Mouse (Mus musculus): ENCODE results near the gene Cdc20b. TPM values are rescaled to one million over a fixed set of nuclear protein-coding genes. Genes with fewer than 3 reads are reported as not detected.
"Not testable (repeated sequence)": the region's sequence is repeated elsewhere in the genome, so short reads cannot be mapped to it uniquely, and the experiment has no call there.

The Cdc20b gene
- polyA plus RNA-seq, 1 experiment from 2014 or later = 0.12 TPM

DNA sequence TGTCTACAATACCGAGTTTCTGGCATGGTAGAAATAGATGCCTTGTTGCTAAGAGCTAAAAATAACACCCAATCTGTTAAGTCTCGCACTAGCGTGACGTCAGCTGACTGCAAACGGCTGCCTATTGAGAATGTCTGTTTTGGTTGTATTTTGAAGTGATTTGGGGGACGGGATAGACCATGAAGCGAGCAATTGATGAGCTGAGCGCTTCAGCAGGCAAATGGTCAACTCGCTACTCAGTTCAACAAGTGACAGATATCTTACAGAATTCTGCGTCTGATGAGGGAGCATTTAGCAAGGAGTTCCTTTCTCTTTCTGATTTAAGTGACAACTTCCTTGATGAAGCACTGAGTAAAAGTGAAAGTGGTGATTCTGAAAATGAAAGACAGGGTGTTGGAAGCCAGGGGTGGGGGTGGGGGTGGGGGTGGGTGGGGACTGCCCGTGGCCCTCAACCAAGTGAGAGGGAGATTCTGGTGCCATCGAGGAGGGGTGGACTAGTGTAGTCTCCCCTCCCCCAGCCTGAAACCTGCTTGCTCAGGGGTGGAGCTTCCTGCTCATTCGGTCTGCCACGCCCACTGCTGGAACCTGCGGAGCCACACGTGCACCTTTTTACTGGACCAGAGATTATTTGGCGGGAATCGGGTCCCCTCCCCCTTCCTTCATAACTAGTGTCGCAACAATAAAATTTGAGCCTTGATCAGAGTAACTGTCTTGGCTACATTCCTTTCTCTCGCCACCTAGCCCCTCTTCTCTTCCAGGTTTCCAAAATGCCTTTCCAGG lies 21.5 kb upstream of the Cdc20b start:
- H3K4me1 ChIP-seq (ENCODE audit: control insufficient read depth, insufficient read depth, low read length); H3K36me3 ChIP-seq (ENCODE audit: control insufficient read depth, insufficient read depth, low read length); H3K4me2 ChIP-seq (ENCODE audit: low read depth, low read length); H3K9ac ChIP-seq (replicated peaks; ENCODE audit: low read depth, low read length); H3K9me3 ChIP-seq (ENCODE audit: control insufficient read depth, low read length); H3K27me3 ChIP-seq (ENCODE audit: control insufficient read depth, insufficient read depth, low read length); H3K4me3 ChIP-seq (ENCODE audit: low read depth, low read length); H3K27ac ChIP-seq (ENCODE audit: low read depth, low read length); ATAC-seq (ENCODE audit: low read depth): not testable (repeated sequence)
- 53% methylated on average over 19 of the region's 20 CpGs for WGBS

GRCm38 (mm10) chr13:113021521-113021920 lies 13.4 kb upstream of the Cdc20b start:
- no peaks in the 10 kb centered on the region for H3K27me3 ChIP-seq (ENCODE audit: control insufficient read depth, insufficient read depth, low read length)
- no peak overlapping the region for H3K4me3 ChIP-seq (ENCODE audit: low read depth, low read length)
- H3K4me1 ChIP-seq (ENCODE audit: control insufficient read depth, insufficient read depth, low read length) = no peaks in the 10 kb centered on the region
- 91% methylated on average over 2 of the region's 2 CpGs for WGBS
- no peak for ATAC-seq (ENCODE audit: low read depth)
- no peaks in the 10 kb centered on the region for H3K9me3 ChIP-seq (ENCODE audit: control insufficient read depth, low read length)
- no peak overlapping the region for H3K4me2 ChIP-seq (ENCODE audit: low read depth, low read length)
- no peak overlapping the region for H3K9ac ChIP-seq (replicated peaks; ENCODE audit: low read depth, low read length)
- H3K36me3 ChIP-seq (ENCODE audit: control insufficient read depth, insufficient read depth, low read length) = no peaks in the 10 kb centered on the region
- H3K27ac ChIP-seq (ENCODE audit: low read depth, low read length) = no peak overlapping the region

DNA sequence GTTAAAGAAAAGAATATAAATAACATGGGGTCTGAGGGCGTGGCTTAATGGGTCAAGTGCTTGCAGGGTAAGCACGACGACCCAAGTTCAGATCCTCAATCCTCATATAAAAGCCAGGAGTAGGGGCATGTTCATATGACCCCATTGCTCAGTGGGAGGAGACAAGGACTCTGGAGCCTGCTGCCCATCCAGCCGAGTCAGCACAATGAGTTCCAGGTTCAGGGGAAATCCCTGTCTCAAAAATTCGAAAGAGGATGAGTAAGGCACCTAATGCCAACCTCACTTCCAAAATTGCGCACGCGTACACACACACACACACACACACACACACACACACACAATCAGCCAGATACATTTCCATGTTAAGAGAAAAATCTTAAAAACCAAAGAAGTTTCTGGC lies 12.4 kb upstream of the Cdc20b start:
- Histone ChIP-seq H3K9ac (replicated peaks; ENCODE audit: low read depth, low read length) (no peak overlapping the region), H3K27ac (ENCODE audit: low read depth, low read length) (no peak overlapping the region), H3K36me3 (ENCODE audit: control insufficient read depth, insufficient read depth, low read length) (no peaks in the 10 kb centered on the region), H3K27me3 (ENCODE audit: control insufficient read depth, insufficient read depth, low read length) (no peaks in the 10 kb centered on the region), H3K4me1 (ENCODE audit: control insufficient read depth, insufficient read depth, low read length) (no peaks in the 10 kb centered on the region), H3K4me3 (ENCODE audit: low read depth, low read length) (no peak overlapping the region), H3K4me2 (ENCODE audit: low read depth, low read length) (no peak overlapping the region), H3K9me3 (ENCODE audit: control insufficient read depth, low read length) (no peaks in the 10 kb centered on the region)
- ATAC-seq (ENCODE audit: low read depth) = no peak
- 75% methylated on average over 8 of the region's 8 CpGs for WGBS

- Histone ChIP-seq H3K27me3 (ENCODE audit: control insufficient read depth, insufficient read depth, low read length) (no peaks in the 10 kb centered on the region), H3K4me3 (ENCODE audit: low read depth, low read length) (no peak overlapping the region), H3K36me3 (ENCODE audit: control insufficient read depth, insufficient read depth, low read length) (no peaks in the 10 kb centered on the region), H3K9ac (replicated peaks; ENCODE audit: low read depth, low read length) (no peak overlapping the region), H3K27ac (ENCODE audit: low read depth, low read length) (no peak overlapping the region), H3K4me2 (ENCODE audit: low read depth, low read length) (no peak overlapping the region), H3K4me1 (ENCODE audit: control insufficient read depth, insufficient read depth, low read length) (no peaks in the 10 kb centered on the region), H3K9me3 (ENCODE audit: control insufficient read depth, low read length) (no peaks in the 10 kb centered on the region)
- WGBS = 85% methylated on average over 17 of the region's 17 CpGs
- ATAC-seq (ENCODE audit: low read depth) = no peak
These were observed 11.4 kb upstream of the Cdc20b start for GRCm38 (mm10) chr13:113023274-113024143.

- Histone ChIP-seq H3K4me1 (ENCODE audit: control insufficient read depth, insufficient read depth, low read length) (peaks cover 6% of the 10 kb centered on the region; the same call in 1 of the 2 replicates), H3K36me3 (ENCODE audit: control insufficient read depth, insufficient read depth, low read length) (no peaks in the 10 kb centered on the region), H3K9ac (replicated peaks; ENCODE audit: low read depth, low read length) (no peak overlapping the region), H3K4me3 (ENCODE audit: low read depth, low read length) (peak overlapping the region; percentile 60), H3K9me3 (ENCODE audit: control insufficient read depth, low read length) (no peaks in the 10 kb centered on the region), H3K4me2 (ENCODE audit: low read depth, low read length) (peak overlapping the region; percentile 80), H3K27me3 (ENCODE audit: control insufficient read depth, insufficient read depth, low read length) (peaks cover 16% of the 10 kb centered on the region), H3K27ac (ENCODE audit: low read depth, low read length) (no peak overlapping the region)
- ATAC-seq (ENCODE audit: low read depth) = peak; percentile 32
- WGBS = 3% methylated on average over 7 of the region's 7 CpGs
These were observed 3.6 kb upstream of the Cdc20b start for GRCm38 (mm10) chr13:113031351-113031750.

- H3K27me3 ChIP-seq (ENCODE audit: control insufficient read depth, insufficient read depth, low read length) = peaks cover 16% of the 10 kb centered on the region
These were observed 2.9 kb upstream of the Cdc20b start for GRCm38 (mm10) chr13:113031792-113032571.

DNA sequence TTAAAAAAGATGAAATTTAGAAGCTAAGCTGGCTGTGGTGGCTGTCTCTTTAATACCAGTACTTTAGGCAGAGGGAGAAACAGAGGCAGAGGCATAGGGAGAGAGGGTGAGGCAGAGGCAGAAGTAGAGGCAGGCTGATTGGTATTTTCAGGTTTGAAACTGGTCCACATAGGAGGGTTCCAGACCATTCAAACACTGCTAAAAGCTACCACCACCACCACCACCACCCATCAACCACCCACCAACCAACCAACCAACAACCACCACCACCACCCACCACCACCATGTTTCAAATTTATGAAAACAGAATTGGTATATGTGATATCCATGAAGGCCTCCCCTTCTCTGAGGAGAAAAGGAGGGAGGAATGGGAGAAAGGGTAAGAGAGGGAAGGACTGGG lies 2.1 kb upstream of the Cdc20b start:
- Histone ChIP-seq H3K4me2 (ENCODE audit: low read depth, low read length) (peak overlapping the region; percentile 80; the same call in 1 of the 2 replicates), H3K9me3 (ENCODE audit: control insufficient read depth, low read length) (no peaks in the 10 kb centered on the region), H3K4me1 (ENCODE audit: control insufficient read depth, insufficient read depth, low read length) (peaks cover 6% of the 10 kb centered on the region; the same call in 1 of the 2 replicates), H3K36me3 (ENCODE audit: control insufficient read depth, insufficient read depth, low read length) (no peaks in the 10 kb centered on the region), H3K27me3 (ENCODE audit: control insufficient read depth, insufficient read depth, low read length) (peaks cover 16% of the 10 kb centered on the region), H3K4me3 (ENCODE audit: low read depth, low read length) (no peak overlapping the region), H3K27ac (ENCODE audit: low read depth, low read length) (no peak overlapping the region), H3K9ac (replicated peaks; ENCODE audit: low read depth, low read length) (no peak overlapping the region)
- no peak for ATAC-seq (ENCODE audit: low read depth)

More at GRCm38 (mm10) chr13:113031792-113032571, 2.9 kb upstream of the Cdc20b start:
- peak overlapping the region; percentile 60 for H3K4me3 ChIP-seq (ENCODE audit: low read depth, low read length)
- H3K4me1 ChIP-seq (ENCODE audit: control insufficient read depth, insufficient read depth, low read length) = peaks cover 6% of the 10 kb centered on the region; the same call in 1 of the 2 replicates
- peak overlapping the region; percentile 69 for H3K27ac ChIP-seq (ENCODE audit: low read depth, low read length)
- H3K36me3 ChIP-seq (ENCODE audit: control insufficient read depth, insufficient read depth, low read length) = no peaks in the 10 kb centered on the region
- under 1% methylated on average over 40 of the region's 40 CpGs for WGBS
- ATAC-seq (ENCODE audit: low read depth) = peak; percentile 58
- peak overlapping the region; percentile 80 for H3K4me2 ChIP-seq (ENCODE audit: low read depth, low read length)
- peak overlapping the region; percentile 50 for H3K9ac ChIP-seq (replicated peaks; ENCODE audit: low read depth, low read length)
- no peaks in the 10 kb centered on the region for H3K9me3 ChIP-seq (ENCODE audit: control insufficient read depth, low read length)

DNA sequence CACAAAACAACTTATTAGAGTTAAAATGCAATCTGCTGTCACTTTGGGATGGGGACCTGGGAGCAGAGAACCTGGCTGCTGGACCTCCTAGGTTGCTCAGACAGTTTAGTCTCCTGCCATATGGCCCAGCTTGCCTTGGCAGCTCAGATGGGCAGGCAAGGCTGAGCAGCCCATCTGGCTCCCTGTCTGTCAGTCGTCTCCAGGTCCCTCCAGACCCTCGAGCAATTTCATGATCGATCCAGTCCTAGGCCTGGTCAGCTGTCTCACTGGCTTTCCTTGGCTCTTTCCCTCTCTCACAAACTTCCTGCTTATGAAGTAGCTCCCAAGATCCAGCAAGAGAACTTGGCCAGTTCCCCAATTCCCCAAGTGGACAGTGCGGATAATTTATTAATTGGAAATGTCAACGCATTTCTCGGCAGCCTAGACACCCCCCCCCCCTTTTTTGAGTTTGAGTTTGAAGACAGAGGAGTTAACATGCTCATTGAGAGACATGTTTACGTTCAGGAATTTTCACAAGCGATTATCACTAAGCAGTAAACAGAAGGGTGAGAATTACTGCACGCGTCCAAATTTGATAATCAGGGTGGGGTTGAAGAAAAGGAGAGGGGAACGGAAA lies 532 bp upstream of the Cdc20b start:
- Histone ChIP-seq H3K9me3 (ENCODE audit: control insufficient read depth, low read length) (no peaks in the 10 kb centered on the region), H3K4me2 (ENCODE audit: low read depth, low read length) (peak overlapping the region; percentile 98), H3K27ac (ENCODE audit: low read depth, low read length) (no peak overlapping the region), H3K4me1 (ENCODE audit: control insufficient read depth, insufficient read depth, low read length) (peaks cover 6% of the 10 kb centered on the region; the same call in 1 of the 2 replicates), H3K4me3 (ENCODE audit: low read depth, low read length) (peak overlapping the region; percentile 50), H3K9ac (replicated peaks; ENCODE audit: low read depth, low read length) (0 out of 2 replicates have a peak overlapping the region, but pooled peaks have one; percentile 29), H3K27me3 (ENCODE audit: control insufficient read depth, insufficient read depth, low read length) (peaks cover 16% of the 10 kb centered on the region), H3K36me3 (ENCODE audit: control insufficient read depth, insufficient read depth, low read length) (no peaks in the 10 kb centered on the region)
- no peak for ATAC-seq (ENCODE audit: low read depth)
- 1% methylated on average over 11 of the region's 11 CpGs for WGBS
